Mouse (Mus musculus): ENCODE data around the gene Gm33543.

Gene Gm33543

GRCm38 (mm10) chr10:95842789-95843637 lies at the start of gene Gm33543:
Gm33543 (minus strand) TSS chr10:95842930.
- no peak for DNase-seq

DNA sequence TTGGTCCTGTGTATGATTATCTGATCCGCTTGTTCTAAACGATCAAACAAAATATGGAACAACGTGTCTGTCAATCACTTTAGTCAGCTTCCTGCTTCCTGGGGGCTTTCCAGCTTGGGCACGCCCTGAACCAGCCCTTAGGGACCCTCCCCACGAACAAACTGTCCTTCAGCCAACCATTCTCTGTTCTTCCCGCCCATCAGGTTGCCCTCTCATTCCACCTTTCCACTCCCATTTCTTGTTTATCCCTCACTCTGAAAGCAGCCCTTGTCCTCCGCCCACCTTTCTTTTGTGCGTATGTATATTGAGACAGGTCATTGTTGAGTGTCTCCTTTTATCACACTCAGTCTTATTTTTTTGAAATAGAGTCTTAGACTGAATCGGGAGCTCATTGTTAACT lies 49.4 kb upstream of the Gm33543 start:
- no peak for DNase-seq

DNA sequence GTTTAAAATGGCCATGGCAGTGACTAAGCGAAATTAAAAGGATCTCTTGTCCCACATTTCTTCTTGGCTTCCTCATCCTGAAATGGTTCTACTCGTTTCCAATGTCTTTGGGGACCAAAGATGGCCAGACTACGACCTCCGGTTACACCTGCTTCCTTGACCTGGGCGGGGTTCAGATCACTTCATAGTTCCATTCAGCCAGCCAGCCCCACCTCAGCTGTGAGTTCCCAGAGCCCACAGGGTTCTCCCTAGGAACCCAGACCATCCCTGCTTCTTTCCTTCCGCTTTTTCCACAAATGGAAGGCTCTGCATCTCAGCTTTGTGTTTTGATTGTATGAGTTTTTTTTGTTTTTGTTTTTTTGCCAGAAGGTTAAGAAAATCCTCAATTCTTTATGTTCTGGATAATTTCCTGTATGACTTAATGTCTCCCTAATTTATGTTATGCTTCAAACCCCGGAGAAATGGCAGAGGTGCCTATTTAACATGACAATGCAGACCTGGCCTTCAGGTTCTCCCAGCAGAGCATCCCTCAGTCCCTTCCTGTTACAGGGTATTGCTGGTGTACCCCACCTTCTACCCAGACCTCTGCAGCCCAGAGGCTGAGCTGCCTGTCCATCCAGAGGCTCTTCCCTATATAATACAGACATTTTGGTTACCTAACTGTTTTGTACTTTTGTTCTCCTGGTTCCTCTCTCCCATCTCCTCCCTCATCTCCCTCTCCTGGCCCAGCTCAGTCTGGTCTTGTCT lies 48.7 kb upstream of the Gm33543 start:
- no peak for DNase-seq

DNA sequence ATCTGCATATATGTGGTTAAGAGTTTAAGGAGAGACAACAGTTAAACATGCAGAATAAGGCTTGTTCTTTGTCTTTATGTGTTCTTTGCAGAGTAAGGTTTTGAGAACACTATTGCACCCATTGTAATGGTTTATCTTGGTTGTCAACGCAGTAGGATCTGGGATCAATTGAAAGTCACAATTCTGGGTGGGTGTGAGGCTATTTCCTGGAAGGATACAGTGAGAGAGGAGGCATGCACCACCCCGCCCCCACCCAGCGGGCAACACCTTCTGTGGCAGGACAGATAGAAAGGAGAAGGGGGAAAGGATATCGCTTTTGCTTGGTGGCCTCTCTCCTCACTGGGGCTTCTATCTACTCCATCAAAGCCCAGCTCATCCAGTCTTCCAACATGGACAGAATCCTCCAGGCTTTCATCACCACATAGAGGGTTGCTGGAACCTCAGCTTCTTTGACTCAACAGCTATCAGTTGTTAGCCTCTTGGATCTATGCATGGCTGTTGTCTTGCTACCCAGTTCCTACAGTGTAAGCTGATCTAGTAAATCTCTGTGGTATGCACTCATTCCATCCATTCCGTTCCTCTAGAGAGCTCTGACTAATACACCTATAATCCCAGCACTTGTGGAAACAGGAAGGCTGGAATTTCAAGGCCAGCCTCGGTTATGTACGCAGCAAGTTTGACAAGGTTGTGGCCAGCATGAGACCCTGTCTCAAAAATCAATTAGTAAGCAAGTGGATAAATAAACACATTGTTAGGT lies 41.2 kb upstream of the Gm33543 start:
- DNase-seq = no peak

DNA sequence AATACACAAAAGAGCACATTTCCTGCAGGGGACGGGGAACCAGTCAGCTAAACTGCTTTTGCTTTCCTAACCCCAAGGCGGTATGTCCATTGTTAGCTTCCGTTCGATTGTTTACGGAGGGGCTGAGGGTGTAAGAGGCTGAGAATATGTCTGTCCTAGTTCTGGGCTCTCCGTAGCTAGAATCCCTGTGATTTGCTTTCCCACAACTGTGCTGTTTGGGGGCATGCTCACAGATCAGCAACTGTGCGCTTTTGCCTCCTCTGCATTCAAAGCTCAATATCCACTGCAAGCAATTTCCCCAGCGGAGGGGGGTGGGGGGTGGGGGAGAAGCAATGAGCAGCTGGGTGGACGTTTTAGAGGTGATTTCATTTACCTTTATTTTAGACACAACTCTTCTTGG lies 39.3 kb upstream of the Gm33543 start:
- DNase-seq = no peak

GRCm38 (mm10) chr10:95879983-95880934 lies 37.5 kb upstream of the Gm33543 start:
- no peak for DNase-seq

DNA sequence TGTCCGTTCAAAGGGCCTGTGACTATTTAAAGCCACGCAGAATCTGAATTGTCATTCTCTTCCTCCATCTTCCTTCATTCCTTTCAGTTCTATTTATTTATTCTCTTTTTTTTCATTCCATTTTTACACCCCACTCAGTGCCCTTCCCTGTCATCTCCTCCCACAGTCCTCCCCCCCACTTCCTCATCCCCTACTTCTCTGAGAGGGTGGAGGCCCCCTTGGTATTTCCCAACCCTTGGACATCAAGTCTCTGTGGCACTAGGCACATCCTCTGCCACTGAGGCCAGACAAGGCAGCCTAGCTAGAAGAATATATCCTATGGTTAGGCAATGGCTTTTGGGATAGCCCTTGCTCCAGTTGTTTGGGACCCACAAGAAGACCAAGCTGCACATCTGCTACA lies 28.1 kb upstream of the Gm33543 start:
- DNase-seq = no peak

GRCm38 (mm10) chr10:95868348-95868747 lies 25.6 kb upstream of the Gm33543 start:
- DNase-seq = no peak

GRCm38 (mm10) chr10:95867596-95867995 lies 24.9 kb upstream of the Gm33543 start:
- DNase-seq = no peak

DNA sequence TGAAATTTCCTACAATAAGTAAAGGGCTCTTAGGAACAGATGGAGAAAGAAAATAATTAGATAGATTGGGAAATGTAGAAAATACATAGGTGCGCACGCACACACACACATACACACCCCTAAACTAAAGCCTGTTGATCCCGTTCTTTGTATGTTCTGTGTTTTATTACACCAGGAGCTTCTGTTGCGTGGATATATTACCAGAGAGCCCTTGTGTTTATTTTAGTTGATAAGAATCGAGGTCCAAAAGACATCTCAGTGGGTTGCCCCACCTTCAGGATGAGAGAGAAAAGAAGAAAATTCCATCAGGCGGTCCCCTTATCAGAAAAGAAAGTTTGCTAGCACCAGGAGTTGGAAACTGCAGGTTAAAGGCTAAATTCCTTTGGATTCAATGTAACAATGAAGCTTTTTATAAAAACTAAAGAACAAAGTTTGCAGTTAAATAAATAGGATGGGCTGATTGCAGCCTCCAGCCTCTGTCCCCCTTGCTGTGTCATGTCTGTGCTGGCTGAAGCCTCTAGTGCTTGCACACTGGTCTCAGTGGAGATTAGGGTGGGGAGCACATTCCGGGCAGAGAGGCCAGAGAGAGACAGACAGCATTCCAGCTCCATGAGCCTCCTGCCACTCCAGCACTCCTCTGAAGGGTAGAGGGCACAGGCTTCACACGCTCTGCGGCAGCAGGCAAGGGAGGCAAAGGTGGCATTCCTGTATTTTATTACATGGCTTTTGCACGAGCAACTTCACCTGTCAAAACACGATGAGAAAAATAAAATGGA lies 21.8 kb upstream of the Gm33543 start:
- no peak for DNase-seq

DNA sequence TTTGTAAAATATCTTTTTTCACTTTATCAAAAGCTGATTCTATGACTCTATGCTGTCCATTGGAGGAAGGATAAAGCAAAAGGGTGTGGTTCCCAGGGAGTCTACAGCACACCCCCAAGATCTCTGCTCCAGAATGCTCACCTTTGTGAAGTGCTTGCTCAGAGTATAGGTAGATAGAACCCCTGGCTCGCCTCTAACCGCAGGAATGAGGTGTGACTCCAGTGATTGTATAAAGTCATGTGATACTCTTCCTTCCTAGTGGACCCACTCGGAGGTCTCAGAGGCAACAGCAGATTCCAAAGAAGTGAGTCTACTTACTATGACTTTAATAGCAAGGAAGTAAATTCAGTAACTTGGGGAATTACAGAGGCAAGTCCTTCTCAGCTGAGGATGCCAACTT lies 19.9 kb upstream of the Gm33543 start:
- no peak for DNase-seq

DNA sequence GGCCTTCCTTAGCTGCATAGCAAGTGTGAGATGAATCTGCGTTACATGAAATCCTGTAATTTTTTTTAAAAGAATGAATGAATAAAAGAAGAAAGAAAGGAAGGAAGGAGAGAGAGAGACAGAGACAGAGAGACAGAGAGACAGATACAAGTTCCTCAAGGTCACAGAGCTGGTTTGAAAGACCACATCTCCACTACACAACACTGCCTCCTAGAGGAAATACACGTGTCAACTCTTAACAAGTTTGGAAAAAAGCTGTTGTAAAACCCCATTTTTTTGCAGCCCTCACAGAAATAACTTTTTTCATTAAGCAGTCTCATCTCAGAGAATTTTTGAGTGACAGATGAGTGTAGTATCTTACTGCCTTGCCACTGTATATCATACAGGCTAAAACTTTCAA lies 15.4 kb upstream of the Gm33543 start:
- no peak for DNase-seq

GRCm38 (mm10) chr10:95855411-95855810 lies 12.7 kb upstream of the Gm33543 start:
- no peak for DNase-seq

DNA sequence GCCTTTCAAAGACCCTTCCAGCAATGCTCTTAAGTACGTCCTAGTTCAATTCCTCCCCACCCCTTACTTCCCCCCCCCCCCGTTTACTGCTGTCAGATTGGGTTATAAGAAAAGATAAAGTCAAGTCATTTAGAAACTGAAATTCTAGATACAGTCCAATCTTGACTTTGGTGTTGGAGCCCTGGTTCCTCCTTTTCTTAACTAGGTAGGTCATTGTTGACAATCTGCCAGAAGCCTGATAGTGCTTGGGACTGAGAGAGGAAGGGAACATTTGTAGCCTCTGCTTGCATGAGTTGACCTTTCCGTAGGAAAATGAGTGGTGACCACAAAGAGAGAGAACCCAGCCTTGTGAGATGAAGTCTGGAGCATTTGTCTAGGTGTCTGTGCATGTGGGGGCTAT lies 7.8 kb upstream of the Gm33543 start:
- no peak for DNase-seq

DNA sequence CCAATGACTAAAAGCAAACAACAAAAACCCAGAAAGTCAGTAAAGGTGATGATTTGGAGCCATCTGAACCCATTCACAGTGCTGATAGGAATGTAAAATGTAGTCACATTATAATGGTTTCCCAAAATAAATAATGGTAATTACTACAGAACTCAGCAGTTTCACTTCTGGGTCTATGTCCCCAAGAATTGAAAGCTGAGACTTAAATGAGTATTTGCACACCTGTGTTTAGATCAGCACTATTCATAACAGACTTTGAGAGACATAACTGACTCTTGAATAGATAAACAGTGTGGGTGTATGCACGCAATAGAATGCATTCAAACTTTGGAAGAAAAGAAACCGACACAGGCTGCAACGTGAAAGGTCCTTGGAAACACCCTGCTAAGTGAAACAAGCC lies 4.0 kb upstream of the Gm33543 start:
- DNase-seq = no peak

DNA sequence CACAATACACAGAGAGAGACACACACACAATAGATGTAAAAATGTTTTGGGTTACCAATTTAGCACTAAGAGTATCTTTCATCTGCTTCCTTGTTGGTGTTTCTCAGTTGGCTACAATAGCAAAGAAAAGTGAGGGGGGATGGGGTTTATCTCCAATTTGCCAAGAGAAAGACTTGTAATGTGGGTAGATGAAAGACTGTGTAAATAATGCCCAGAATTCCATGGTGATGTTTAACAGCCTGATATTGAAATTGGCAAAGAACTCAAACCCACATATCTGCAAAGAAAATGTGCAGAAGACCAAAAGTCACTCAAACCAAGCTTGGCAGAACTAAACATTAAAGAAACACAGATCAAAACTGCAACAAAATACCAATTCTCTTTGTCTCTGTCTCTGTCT lies 3.6 kb upstream of the Gm33543 start:
- no peak for DNase-seq

DNA sequence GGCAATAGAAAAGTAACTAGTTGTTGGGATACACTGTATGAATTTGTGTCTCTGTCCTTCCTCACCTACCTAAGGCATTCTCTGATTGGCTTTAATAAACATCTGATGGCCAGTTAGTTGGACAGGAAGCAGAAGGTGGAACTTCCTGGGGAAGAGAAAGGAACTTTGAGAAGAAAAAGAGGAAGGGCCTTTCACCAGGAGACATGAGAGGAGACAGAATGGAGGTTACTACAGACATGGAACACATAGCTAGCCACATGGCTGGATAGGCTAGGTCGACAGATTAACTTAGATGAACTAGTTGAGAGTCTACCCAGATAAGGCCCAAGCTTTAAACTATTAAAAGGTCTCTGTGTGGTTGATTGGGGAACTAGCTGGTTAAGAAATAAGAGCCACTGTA lies 1.1 kb upstream of the Gm33543 start:
- DNase-seq = no peak

DNA sequence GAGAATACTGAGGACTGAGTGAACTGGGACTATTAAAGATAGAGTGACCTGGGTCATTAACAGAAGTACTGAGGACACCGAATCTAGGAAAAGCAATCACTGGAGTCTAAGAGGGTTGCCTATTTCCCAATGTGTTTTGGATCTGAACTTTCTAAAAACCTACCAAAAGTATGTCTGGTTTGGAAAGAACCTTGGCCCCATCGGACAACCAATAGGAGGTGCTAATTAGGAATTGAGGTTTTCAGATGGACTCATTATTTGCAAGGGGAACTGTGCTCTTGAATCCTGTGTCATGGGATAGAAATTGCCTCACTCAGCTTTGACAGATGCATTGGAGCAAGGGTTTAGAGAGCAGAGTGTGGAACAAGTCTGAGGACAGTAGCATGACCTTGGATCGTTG lies 1.5 kb downstream of the Gm33543 start:
- DNase-seq = no peak

DNA sequence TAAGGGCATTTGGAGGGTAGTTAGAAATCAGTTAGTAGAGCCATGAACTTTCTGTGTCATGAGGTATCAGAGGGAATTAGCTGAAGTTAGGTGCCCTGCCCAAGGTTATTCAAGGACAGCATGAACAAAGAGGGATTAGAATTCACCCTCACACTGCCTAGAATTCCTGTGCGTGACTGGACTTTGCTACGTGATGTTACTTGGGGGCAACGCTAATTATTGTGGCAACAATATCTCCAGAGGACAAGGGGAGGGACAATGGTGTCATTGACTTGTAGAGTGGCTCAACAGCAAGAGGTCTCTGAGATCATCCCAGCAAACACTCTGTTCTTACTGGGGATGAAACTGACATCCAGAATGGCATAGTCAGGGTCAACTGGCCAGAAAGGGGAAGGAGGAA lies 2.9 kb downstream of the Gm33543 start:
- no peak for DNase-seq

DNA sequence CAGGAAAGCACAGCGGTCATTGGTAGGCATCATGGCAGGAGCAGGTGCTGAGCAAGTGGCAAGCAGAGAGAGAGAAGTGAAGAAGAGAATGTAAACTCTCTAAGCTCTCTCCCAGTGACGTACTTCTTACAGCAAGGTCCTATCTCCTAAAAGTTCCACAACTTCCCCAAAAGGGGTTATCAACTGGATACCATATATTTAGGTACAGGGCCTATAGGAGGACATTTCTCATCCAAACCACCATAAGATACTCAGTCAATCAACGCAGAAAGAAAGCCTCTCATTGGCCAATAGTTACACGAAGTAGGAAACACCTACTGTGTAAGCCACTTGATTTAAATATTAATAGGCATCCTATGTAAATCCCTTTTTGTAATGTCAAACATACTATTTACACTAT lies 3.7 kb downstream of the Gm33543 start:
- DNase-seq = no peak

- DNase-seq = no peak
These were observed 6.0 kb downstream of the Gm33543 start for GRCm38 (mm10) chr10:95836530-95837264.
